Mouse (Mus musculus): ENCODE data around the gene Olfr1432.
"Not testable (repeated sequence)": the region's sequence is repeated elsewhere in the genome, so short reads cannot be mapped to it uniquely, and the experiment has no call there.

Gene Olfr1432

GRCm38 (mm10) chr19:12232496-12232895, at the start of gene Olfr1432:
TSS of gene Olfr1432 (minus strand) at chr19:12232596.
- in situ Hi-C loops (cut with MboI, MseI): not testable (repeated sequence)

- in situ Hi-C loops (cut with MboI, MseI): no loop called here
These were observed 47.2 kb upstream of the Olfr1432 start, which contains the start of gene Olfr1434 for GRCm38 (mm10) chr19:12279554-12279953. TSS of gene Olfr1434 (plus strand) at chr19:12279854.

GRCm38 (mm10) chr19:12260732-12261131, 28.3 kb upstream of the Olfr1432 start, which contains the start of gene Olfr235:
TSS of gene Olfr235 (plus strand) at chr19:12261032.
- in situ Hi-C loops (cut with MboI, MseI): no loop called here

GRCm38 (mm10) chr19:12241559-12241958, 9.2 kb upstream of the Olfr1432 start, which contains the start of gene Olfr262:
TSS of gene Olfr262 (minus strand) at chr19:12241659.
- in situ Hi-C loops (cut with MboI, MseI): no loop called here

GRCm38 (mm10) chr19:12200334-12200733, 32.1 kb downstream of the Olfr1432 start, which contains the start of gene Olfr1431:
TSS of gene Olfr1431 (plus strand) at chr19:12200634.
- in situ Hi-C loops (cut with MboI, MseI): no loop called here

GRCm38 (mm10) chr19:12199076-12199475, 33.3 kb downstream of the Olfr1432 start:
- in situ Hi-C loops (cut with MboI, MseI): not testable (repeated sequence)
